Mouse (Mus musculus) megakaryocyte, embryonic 14.5 days (primary cell): ENCODE measurements around the gene Prg2. TPM values are rescaled to one million over a fixed set of nuclear protein-coding genes. Genes with fewer than 3 reads are reported as not detected.

Experiments
- H3K27me3 ChIP-seq: replicated peaks from 2 replicates; pipeline ENCODE3; 2012; ENCODE audit warnings: inconsistent platforms
- H3K36me3 ChIP-seq: replicated peaks from 2 replicates; pipeline ENCODE3; 2012; ENCODE audit warnings: low read length, inconsistent platforms, mixed read lengths
- H3K4me1 ChIP-seq: 2 replicates; pipeline ENCODE4 v1.6.1; 2012; ENCODE audit warnings: inconsistent platforms
- H3K4me3 ChIP-seq: replicated peaks from 2 replicates; pipeline ENCODE3; 2012; ENCODE audit warnings: moderate library complexity, mild to moderate bottlenecking, inconsistent platforms
- H3K9me3 ChIP-seq: 2 replicates; pipeline ENCODE4 v1.6.1; 2012; ENCODE audit warnings: inconsistent platforms
- FLI1 ChIP-seq: IDR thresholded peaks from 2 replicates; pipeline ENCODE4 v1.6.1; 2012; ENCODE audit warnings: low read length, inconsistent platforms, mixed read lengths
- GATA1 ChIP-seq: IDR thresholded peaks from 3 replicates; pipeline ENCODE4 v1.6.1; 2012; ENCODE audit warnings: mixed read lengths, low read length, inconsistent platforms, borderline replicate concordance
- polyA plus RNA-seq: library from polyadenylated mRNA; stranded (reverse); fragments of >175 nt; gene quantifications from 2 replicates; pipeline ENCODE4 v1.2.3, GENCODE M21; 2012; ENCODE audit warnings: low replicate concordance; ENCODE audit not compliant: insufficient read depth

Gene Prg2
- polyA plus RNA-seq, 1 experiment, result 2.5 TPM

DNA sequence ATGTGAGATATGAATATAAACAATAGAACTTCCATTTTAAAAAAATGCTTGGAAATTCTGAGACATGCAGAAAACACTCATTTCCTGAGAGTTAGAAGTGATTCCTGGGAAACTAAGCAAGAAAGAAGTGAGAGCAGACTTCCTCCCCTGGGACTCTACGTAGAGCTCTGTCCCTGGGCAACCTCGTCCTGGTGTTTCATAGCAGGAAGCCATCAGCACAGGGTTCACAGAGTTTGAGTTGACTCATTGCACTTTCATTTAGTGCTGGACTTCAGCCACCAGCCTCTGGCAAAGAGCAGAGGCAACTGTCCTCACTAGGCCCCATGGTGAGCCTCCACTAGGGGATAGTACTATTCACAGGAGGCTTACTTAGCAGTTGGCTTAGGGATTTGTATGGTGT is 19.0 kb upstream of the Prg2 start:
- Histone ChIP-seq H3K4me3 (no peak overlapping the region), H3K9me3 (no peaks in the 10 kb centered on the region), H3K36me3 (peaks cover 38% of the 10 kb centered on the region), H3K27me3 (no peaks in the 10 kb centered on the region), H3K4me1 (no peaks in the 10 kb centered on the region)
- TF ChIP-seq FLI1, result no peak
- TF ChIP-seq GATA1, result no peak

DNA sequence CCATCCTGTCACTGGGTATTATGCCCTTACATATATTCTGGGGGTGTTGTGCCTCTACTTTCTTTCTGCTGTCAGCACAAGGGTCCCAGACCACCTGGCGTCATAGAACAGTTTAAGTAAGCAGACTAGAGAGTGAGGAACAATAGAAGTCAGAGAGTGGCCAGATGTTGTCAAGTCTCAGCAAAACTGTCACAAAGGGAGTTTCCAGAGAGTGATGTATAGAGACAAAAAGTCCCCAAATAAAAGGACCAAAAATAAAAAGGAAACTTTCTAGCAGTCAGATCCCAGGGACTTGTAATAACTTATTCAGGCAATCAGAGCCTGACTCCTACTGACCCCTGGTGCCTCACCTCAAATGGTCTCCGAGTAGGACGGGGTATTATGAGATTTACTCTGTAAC is 18.4 kb upstream of the Prg2 start:
- H3K9me3 ChIP-seq, result no peaks in the 10 kb centered on the region
- TF ChIP-seq FLI1, result no peak
- TF ChIP-seq GATA1, result no peak

DNA sequence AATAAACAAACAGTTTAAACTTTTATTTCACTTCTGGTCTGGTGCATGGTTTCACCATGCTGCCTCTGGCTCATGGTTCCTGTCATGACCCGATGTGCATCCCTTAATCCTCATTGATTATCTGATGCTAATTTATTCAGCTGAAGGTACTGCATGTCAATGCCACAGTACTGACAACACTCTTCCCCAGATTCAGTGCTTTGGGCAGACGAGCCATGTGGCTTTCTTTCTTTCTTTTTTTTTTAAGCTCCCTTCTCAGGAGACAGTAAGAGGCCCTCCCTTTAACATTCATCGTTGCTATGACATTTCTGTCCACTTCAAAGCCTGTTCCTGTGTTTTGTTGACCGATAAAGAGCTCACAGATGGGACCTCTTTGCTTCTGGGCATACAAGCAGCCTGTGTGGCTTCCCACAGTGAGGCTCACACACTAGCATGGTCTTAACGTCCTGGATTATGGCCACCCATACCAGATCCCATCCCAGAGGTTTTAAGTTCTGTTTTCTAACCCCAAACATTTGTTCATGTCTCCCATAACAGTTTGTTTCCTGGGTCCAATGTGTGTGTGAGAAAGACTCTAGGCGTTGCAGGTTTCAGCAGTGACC is 17.3 kb upstream of the Prg2 start:
- Histone ChIP-seq H3K27me3 (no peaks in the 10 kb centered on the region), H3K4me1 (no peaks in the 10 kb centered on the region), H3K4me3 (no peak overlapping the region), H3K36me3 (peaks cover 22% of the 10 kb centered on the region), H3K9me3 (no peaks in the 10 kb centered on the region)
- TF ChIP-seq GATA1 (no peak), FLI1 (no peak)

More for the DNA sequence above, 18.4 kb upstream of the Prg2 start:
- Histone ChIP-seq H3K4me3 (no peak overlapping the region), H3K36me3 (peaks cover 33% of the 10 kb centered on the region), H3K27me3 (no peaks in the 10 kb centered on the region), H3K4me1 (no peaks in the 10 kb centered on the region)

DNA sequence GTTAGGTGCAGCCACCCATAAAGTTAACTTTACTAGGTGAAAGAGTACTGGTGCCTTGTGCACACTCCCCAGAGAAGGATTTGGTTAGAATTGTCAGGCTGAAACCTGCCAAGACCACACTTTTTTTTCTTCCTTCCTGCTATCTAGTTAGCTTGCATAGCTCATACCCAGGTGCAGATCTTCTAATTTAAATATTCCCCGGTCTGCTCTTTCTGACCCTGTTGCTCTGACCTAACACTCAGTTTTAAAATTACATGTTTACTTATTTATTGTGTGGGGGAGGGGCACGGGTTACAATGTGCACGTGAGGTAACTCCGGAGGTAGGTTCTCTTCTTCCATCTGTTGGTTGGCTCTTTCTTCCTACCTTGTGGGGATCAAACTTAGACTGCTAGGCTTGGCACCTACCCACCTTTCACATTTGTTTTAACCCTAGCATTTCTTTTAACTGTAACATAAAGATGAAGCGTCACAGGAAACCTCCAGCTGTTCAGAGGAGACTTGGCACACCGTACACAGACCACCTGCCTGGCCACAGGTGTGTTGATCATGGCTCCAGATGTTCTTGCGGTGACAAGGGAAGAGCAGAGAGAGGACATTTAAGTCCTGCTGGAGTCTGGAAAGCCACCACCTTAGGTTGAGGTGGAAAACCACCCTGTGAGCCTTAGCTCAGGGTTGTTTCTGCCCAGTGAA is 16.0 kb upstream of the Prg2 start:
- no peaks in the 10 kb centered on the region for H3K9me3 ChIP-seq
- no peak overlapping the region for H3K4me3 ChIP-seq
- peaks cover 10% of the 10 kb centered on the region for H3K36me3 ChIP-seq
- no peaks in the 10 kb centered on the region for H3K27me3 ChIP-seq
- no peak for TF ChIP-seq FLI1
- no peaks in the 10 kb centered on the region for H3K4me1 ChIP-seq

DNA sequence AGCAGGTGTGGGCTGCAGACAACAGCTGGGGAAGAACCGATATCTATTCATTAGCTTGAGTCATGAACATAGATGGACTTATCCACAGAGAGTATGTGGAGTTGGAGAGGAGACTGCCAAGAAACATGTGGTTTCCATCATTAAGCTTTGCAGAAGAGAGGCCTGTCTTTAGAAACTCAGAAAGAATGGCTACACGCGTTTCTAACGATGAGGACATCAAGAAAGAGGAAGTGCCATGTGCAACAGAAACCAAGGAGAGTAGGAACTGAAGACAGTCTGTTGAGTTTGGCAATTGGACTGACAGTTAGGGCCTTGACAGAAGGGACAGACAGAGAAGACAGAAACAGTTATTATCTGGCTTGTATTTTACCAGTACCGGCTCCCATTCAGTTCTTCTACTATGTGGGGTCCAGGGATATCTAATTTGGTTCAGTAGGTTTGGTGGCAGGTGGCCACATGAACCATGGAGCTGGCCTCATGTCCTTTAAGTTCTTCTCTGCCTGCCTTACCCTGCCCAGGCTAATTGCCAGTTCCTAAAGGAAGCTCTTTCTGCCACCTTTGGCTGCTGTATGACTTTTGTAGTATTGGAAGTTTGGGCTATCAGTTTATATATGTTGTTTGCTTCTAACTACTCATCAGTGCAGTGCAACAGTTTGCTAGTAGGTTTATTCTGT is 12.8 kb upstream of the Prg2 start:
- no peak overlapping the region for H3K4me3 ChIP-seq
- H3K27me3 ChIP-seq, result no peaks in the 10 kb centered on the region
- TF ChIP-seq GATA1 (no peak), FLI1 (no peak)
- no peaks in the 10 kb centered on the region for H3K9me3 ChIP-seq
- no peaks in the 10 kb centered on the region for H3K36me3 ChIP-seq
- no peaks in the 10 kb centered on the region for H3K4me1 ChIP-seq

DNA sequence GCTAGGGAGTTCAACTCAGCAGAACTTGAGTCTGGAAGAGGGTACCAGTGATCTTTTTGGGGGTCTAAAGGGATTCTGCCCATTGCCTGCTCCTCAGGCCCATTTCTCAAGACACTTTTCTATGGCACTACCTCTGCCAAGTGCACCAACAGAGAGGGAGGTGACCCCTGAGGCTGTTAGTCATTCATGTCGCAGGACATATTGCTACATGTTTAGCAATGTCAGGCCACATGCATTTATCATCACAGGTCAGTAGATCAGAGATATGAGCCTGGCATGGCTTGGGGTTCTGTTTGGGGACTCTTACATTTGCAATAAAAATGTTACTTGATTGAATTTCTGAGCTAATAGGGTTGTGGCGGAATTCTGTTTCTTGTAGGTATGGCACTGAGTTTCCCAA is 4.7 kb upstream of the Prg2 start:
- Histone ChIP-seq H3K36me3 (no peaks in the 10 kb centered on the region), H3K4me3 (no peak overlapping the region), H3K27me3 (peaks cover 4% of the 10 kb centered on the region), H3K4me1 (peaks cover 8% of the 10 kb centered on the region; the same call in 1 of the 2 replicates), H3K9me3 (no peaks in the 10 kb centered on the region)
- no peak for TF ChIP-seq FLI1
- TF ChIP-seq GATA1, result no peak

DNA sequence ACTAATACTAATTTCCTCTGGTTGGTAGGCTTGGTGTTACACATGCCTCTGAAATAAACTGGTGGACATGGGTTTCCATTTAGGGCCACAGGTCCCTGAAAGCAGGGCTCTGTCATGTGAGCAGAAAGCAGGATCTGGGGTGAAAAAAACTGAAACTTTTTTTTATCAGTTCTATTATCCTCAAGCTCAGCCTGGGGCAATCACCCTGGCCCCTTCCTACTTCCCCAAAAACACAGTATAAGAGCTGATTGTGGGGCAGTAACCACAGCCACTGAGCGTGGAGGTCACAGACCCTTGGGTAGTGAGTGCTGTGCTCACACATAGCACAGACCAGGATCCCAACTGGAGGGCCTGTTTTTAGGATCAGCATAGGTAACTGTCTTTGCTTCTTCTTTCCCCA is 7.7 kb downstream of the Prg2 start, which contains the start of gene Prg3:
Gene Prg3, plus strand, starts transcription at position 286 of the 400 bp plus-strand sequence.
- TF ChIP-seq FLI1, result no peak
- TF ChIP-seq GATA1, result no peak
- Histone ChIP-seq H3K4me3 (no peak within 1 kb of the TSS), H3K36me3 (no peaks in the 10 kb centered on the region), H3K4me1 (no peaks in the 10 kb centered on the region), H3K9me3 (no peaks in the 10 kb centered on the region), H3K27me3 (peaks cover 51% of the 10 kb centered on the region)

DNA sequence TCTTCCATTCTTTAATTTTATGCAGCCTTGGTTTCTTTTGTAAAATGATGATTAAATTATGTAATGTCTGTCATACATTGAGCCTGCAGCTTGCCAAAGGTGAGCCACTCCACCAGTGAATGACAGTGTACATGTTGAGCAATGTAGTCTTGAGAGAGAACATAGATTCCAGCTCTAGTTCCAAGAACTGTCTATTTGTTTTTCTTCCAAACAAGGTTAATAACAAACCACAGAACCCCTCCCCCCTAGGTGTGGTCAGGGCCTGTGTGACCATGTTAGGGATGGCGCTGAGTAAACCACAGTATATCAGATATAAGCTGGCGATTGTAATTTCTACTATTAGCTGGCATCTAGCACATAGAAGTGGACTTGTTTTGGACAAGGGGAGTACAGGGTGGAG is 16.1 kb downstream of the Prg2 start:
- no peaks in the 10 kb centered on the region for H3K9me3 ChIP-seq
- no peak overlapping the region for H3K4me3 ChIP-seq
- H3K27me3 ChIP-seq, result peaks cover 52% of the 10 kb centered on the region
- TF ChIP-seq GATA1 (no peak), FLI1 (no peak)
- H3K36me3 ChIP-seq, result no peaks in the 10 kb centered on the region
- no peaks in the 10 kb centered on the region for H3K4me1 ChIP-seq

DNA sequence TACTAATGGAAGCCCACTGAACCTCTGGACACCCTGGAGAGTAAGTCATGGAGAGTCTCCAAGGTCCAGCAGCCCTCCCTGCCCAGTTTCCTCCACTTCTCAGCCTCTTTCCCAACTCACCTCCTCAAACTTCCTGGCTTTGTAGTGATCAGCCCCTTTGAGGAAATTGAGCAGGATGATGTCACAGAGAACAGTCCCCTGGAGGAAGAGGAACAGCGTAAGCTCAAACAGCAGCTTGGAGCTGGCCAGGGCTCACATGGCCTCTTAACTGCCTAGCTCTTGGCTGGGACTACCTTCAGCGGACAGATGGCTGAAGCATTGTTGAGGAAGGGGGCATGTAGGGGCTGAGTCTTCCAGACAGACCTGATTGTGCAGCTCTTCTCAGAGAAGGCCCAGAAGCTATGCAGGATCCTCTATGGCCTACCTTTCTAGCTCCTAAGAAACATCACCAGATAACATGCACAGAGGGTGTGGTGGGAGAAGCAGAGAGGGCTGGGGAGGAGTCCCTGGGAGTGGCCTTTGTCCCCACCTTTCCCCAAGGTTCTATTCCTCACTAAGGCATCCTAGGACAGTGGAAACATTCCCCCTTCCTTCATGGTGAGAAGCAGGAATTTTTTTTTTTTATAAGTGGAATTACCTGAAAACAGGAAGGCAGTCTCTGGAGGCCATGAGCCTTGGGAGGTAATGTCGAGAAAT is 19.4 kb downstream of the Prg2 start:
- Histone ChIP-seq H3K27me3 (peaks cover 53% of the 10 kb centered on the region), H3K4me3 (no peak overlapping the region), H3K4me1 (no peaks in the 10 kb centered on the region), H3K9me3 (no peaks in the 10 kb centered on the region), H3K36me3 (no peaks in the 10 kb centered on the region)
- TF ChIP-seq FLI1, result no peak
- no peak for TF ChIP-seq GATA1
